Mouse (Mus musculus): ENCODE data around the gene Yrdc. TPM values are rescaled to one million over a fixed set of nuclear protein-coding genes. Genes with fewer than 3 reads are reported as not detected.
A peak's percentile ranks its signal among the peaks of the same experiment; 100 is the strongest.

The Yrdc gene
- polyA plus RNA-seq, 1 experiment from 2014 or later: 50.4 TPM

GRCm38 (mm10) chr4:124860446-124860845 is 10.0 kb downstream of the Yrdc start:
- Histone ChIP-seq H3K4me2 (peak overlapping the region; percentile 93), H3K4me1 (replicated peaks) (peaks cover 26% of the 10 kb centered on the region), H3K27me3 (no peaks in the 10 kb centered on the region), H3K36me3 (peaks cover 32% of the 10 kb centered on the region), H3K9me3 (no peaks in the 10 kb centered on the region), H3K27ac (replicated peaks) (no peak overlapping the region), H3K4me3 (peak overlapping the region; percentile 83), H3K9ac (peak overlapping the region; percentile 83)
- 18% methylated on average over 7 of the region's 7 CpGs for WGBS
- no peak for ATAC-seq (ENCODE audit: low FRiP score, low read depth)

GRCm38 (mm10) chr4:124861283-124862188 is 11.1 kb downstream of the Yrdc start, which contains the start of gene Maneal:
Maneal (minus strand) TSS chr4:124862171.
- WGBS: 2% methylated on average over 64 of the region's 77 CpGs
- ATAC-seq (ENCODE audit: low FRiP score, low read depth): peak; percentile 40
- H3K4me3 ChIP-seq: peak within 1 kb of the TSS; percentile 83

GRCm38 (mm10) chr4:124872719-124873118 is 22.2 kb downstream of the Yrdc start:
- no peaks in the 10 kb centered on the region for H3K4me1 ChIP-seq (replicated peaks)
- H3K4me3 ChIP-seq: no peak overlapping the region
- no peaks in the 10 kb centered on the region for H3K9me3 ChIP-seq
- ATAC-seq (ENCODE audit: low FRiP score, low read depth): no peak
- no peak overlapping the region for H3K4me2 ChIP-seq
- H3K36me3 ChIP-seq: no peaks in the 10 kb centered on the region
- no peaks in the 10 kb centered on the region for H3K27me3 ChIP-seq
- no peak overlapping the region for H3K27ac ChIP-seq (replicated peaks)
- no peak overlapping the region for H3K9ac ChIP-seq
- 94% methylated on average over 1 of the region's 1 CpGs for WGBS

More at GRCm38 (mm10) chr4:124861283-124862188, 11.1 kb downstream of the Yrdc start, which contains the start of gene Maneal:
- H3K9ac ChIP-seq: peak within 1 kb of the TSS; percentile 83
- H3K27me3 ChIP-seq: no peaks in the 10 kb centered on the region
- H3K4me2 ChIP-seq: peak within 1 kb of the TSS; percentile 93
- H3K36me3 ChIP-seq: peaks cover 21% of the 10 kb centered on the region
- peaks cover 26% of the 10 kb centered on the region for H3K4me1 ChIP-seq (replicated peaks)
- no peaks in the 10 kb centered on the region for H3K9me3 ChIP-seq
- H3K27ac ChIP-seq (replicated peaks): peak within 1 kb of the TSS; percentile 85

DNA sequence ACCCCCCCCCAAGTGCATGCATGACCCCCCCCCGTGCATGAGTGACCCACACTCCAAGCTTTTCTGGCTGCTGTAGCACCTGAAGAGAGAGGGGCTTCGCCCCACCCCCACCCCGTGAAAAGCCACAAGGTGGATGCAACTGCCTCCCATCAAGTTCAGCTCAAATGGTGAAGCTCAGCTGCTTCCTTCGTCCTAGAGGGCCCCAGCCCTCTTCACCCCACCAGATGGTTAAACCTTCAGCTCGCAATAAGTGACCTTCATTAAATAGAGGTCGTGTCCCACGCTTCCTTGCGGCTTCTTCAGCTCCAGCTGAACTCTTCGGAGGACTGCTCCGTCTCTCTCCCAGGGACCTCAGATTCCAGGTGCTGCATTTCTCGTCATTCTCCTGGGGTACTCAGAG is 30.1 kb downstream of the Yrdc start, which contains the start of gene Epha10:
Gene Epha10, plus strand, starts transcription at position 301 of the 400 bp plus-strand sequence.
- Histone ChIP-seq H3K27ac (replicated peaks) (peak within 1 kb of the TSS; percentile 60), H3K27me3 (0 out of 2 replicates have a peak, but pooled peaks cover 8% of the 10 kb centered on the region), H3K9ac (peak within 1 kb of the TSS; percentile 44), H3K4me1 (replicated peaks) (peaks cover 18% of the 10 kb centered on the region), H3K9me3 (no peaks in the 10 kb centered on the region), H3K4me2 (peak within 1 kb of the TSS; percentile 58), H3K4me3 (peak within 1 kb of the TSS; percentile 48), H3K36me3 (no peaks in the 10 kb centered on the region)
- WGBS: 5% methylated on average over 11 of the region's 11 CpGs
- no peak for ATAC-seq (ENCODE audit: low FRiP score, low read depth)

GRCm38 (mm10) chr4:124881341-124881908 is 30.9 kb downstream of the Yrdc start:
- H3K4me3 ChIP-seq: peak overlapping the region; percentile 48
- peaks cover 13% of the 10 kb centered on the region; the same call in 1 of the 2 replicates for H3K27me3 ChIP-seq
- peak overlapping the region; percentile 60 for H3K27ac ChIP-seq (replicated peaks)
- H3K9ac ChIP-seq: peak overlapping the region; percentile 44
- peaks cover 18% of the 10 kb centered on the region for H3K4me1 ChIP-seq (replicated peaks)
- no peaks in the 10 kb centered on the region for H3K36me3 ChIP-seq
- peak; percentile 96 for ATAC-seq (ENCODE audit: low FRiP score, low read depth)
- WGBS: under 1% methylated on average over 37 of the region's 37 CpGs
- peak overlapping the region; percentile 58 for H3K4me2 ChIP-seq
- H3K9me3 ChIP-seq: no peaks in the 10 kb centered on the region

GRCm38 (mm10) chr4:124882151-124882729 is 31.8 kb downstream of the Yrdc start:
- Histone ChIP-seq H3K4me2 (peak overlapping the region; percentile 58), H3K27me3 (peaks cover 13% of the 10 kb centered on the region; the same call in 1 of the 2 replicates), H3K4me1 (replicated peaks) (peaks cover 18% of the 10 kb centered on the region), H3K27ac (replicated peaks) (peak overlapping the region; percentile 60), H3K36me3 (no peaks in the 10 kb centered on the region), H3K9me3 (no peaks in the 10 kb centered on the region), H3K4me3 (peak overlapping the region; percentile 48), H3K9ac (peak overlapping the region; percentile 44)
- whole genome bisulfite sequencing: under 1% methylated on average over 37 of the region's 37 CpGs
- peak; percentile 35; the same call in 1 of the 2 replicates for ATAC-seq (ENCODE audit: low FRiP score, low read depth)

DNA sequence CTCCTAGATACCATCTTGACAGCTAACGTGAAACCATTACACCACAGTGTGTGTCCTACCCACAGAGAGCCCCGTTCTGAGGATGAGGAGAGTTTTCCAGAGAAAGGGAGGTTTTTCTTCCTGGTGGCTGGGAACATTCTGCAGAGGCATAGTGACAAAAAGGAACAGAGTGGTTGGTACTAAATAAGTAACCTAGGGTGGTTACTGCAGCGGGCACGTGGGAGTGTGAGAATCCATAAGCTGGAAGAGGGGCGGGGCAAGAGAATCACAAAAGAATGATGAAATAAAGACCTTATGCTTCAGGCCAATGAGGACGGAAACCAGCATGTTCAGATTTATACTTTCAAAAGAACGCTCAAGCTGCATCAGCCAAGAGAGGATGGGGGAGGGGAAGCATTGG is 38.2 kb downstream of the Yrdc start:
- no peak overlapping the region for H3K4me2 ChIP-seq
- H3K9ac ChIP-seq: no peak overlapping the region
- peaks cover 25% of the 10 kb centered on the region for H3K27me3 ChIP-seq
- peaks cover 6% of the 10 kb centered on the region for H3K4me1 ChIP-seq (replicated peaks)
- H3K27ac ChIP-seq (replicated peaks): no peak overlapping the region
- 68% methylated on average over 7 of the region's 7 CpGs for WGBS
- H3K4me3 ChIP-seq: no peak overlapping the region
- H3K9me3 ChIP-seq: no peaks in the 10 kb centered on the region
- no peaks in the 10 kb centered on the region for H3K36me3 ChIP-seq
- ATAC-seq (ENCODE audit: low FRiP score, low read depth): no peak

DNA sequence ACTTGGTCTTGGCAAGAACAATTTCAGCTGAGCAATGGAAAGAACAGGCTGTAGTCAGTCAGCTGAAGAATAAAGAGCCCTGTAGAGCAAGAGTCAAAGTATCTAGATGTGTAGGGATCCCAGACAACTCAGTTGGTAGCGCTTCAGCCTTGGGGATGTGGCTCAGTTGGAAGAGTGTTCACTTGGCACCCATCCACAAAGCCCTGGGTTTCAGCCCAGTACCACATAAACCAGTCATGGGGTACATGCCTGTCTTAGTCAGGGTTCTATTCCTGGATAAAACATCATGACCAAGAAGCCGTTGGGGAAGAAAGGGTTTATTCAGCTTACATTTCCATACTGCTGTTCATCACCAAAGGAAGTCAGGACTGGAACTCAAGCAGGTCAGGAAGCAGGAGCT is 39.5 kb downstream of the Yrdc start:
- WGBS: 89% methylated on average over 2 of the region's 2 CpGs
- no peak overlapping the region for H3K27ac ChIP-seq (replicated peaks)
- H3K4me2 ChIP-seq: no peak overlapping the region
- H3K36me3 ChIP-seq: no peaks in the 10 kb centered on the region
- ATAC-seq (ENCODE audit: low FRiP score, low read depth): no peak
- no peak overlapping the region for H3K4me3 ChIP-seq
- peaks cover 17% of the 10 kb centered on the region for H3K4me1 ChIP-seq (replicated peaks)
- no peaks in the 10 kb centered on the region for H3K9me3 ChIP-seq
- no peak overlapping the region for H3K9ac ChIP-seq
- H3K27me3 ChIP-seq: peaks cover 21% of the 10 kb centered on the region

- H3K27me3 ChIP-seq: peaks cover 23% of the 10 kb centered on the region
- no peak overlapping the region for H3K27ac ChIP-seq (replicated peaks)
- peaks cover 22% of the 10 kb centered on the region for H3K4me1 ChIP-seq (replicated peaks)
- no peak for ATAC-seq (ENCODE audit: low FRiP score, low read depth)
- WGBS: 82% methylated on average over 5 of the region's 5 CpGs
- no peaks in the 10 kb centered on the region for H3K9me3 ChIP-seq
- H3K36me3 ChIP-seq: no peaks in the 10 kb centered on the region
- H3K9ac ChIP-seq: no peak overlapping the region
- no peak overlapping the region for H3K4me2 ChIP-seq
- no peak overlapping the region for H3K4me3 ChIP-seq
These were observed 40.4 kb downstream of the Yrdc start for GRCm38 (mm10) chr4:124890831-124891230.

DNA sequence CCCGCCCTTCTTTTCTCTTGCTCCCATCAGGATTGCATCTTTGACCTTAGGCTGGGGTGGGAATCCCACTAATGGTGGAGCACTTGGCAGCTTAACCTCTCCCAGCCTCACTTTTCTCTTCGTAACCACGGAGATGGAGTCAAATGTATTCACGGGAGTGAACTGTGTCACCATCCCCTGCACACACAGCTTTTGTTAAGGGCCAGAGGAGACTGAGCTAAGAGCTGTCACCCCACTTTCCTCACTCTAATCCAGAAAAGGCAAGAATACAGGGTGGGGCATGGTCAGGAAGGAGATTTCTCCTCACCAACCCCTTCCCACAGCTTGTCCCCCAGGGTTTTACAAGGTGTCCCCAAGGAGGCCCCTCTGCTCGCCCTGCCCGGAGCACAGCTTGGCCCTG is 43.3 kb downstream of the Yrdc start:
- Histone ChIP-seq H3K36me3 (no peaks in the 10 kb centered on the region), H3K4me2 (peak overlapping the region; percentile 76), H3K9ac (0 out of 2 replicates have a peak overlapping the region, but pooled peaks have one; percentile 47), H3K27ac (replicated peaks) (no peak overlapping the region), H3K4me1 (replicated peaks) (peaks cover 25% of the 10 kb centered on the region), H3K4me3 (peak overlapping the region; percentile 48), H3K27me3 (peaks cover 26% of the 10 kb centered on the region), H3K9me3 (no peaks in the 10 kb centered on the region)
- ATAC-seq (ENCODE audit: low FRiP score, low read depth): peak; percentile 21; the same call in 1 of the 2 replicates
- 25% methylated on average over 6 of the region's 6 CpGs for WGBS

DNA sequence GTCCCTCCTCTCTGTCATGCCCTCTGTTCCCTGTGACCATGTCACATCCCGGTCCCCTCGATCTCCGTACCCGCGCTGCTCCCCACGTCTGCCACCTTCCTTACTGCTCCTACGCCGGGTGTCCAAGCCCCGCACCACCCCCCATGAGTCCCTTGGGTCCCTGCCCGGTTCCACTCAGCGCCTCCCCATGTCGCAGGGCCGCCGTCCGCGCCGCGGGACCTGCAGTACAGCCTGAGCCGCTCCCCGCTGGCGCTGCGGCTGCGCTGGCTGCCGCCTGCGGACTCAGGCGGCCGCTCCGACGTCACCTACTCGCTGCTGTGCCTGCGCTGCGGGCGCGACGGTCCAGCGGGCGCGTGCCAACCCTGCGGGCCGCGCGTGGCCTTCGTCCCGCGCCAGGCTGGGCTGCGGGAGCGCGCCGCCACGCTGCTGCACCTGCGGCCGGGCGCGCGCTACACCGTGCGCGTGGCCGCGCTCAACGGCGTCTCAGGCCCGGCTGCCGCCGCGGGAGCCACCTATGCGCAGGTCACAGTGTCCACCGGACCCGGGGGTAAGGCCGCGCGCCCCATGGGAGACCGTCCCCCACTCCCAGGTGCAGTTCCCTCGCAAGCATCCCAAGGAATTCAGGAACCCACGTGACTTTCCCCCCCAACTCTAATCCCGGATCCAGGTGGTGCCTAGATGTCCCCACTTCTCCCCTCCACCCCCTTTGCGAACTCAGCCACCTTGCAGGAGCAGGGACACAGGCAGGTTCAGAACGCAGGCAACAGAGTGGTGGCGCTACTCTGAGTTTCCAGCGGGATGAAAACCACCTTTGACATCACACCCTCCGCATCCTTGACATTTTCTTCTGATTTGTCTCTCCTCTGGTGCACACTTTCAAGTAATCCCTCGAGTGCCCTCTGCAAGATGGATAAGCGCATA is 44.3 kb downstream of the Yrdc start:
- 2% methylated on average over 74 of the region's 83 CpGs for WGBS
- Histone ChIP-seq H3K27me3 (peaks cover 26% of the 10 kb centered on the region), H3K36me3 (no peaks in the 10 kb centered on the region), H3K9me3 (no peaks in the 10 kb centered on the region), H3K27ac (replicated peaks) (0 out of 2 replicates have a peak overlapping the region, but pooled peaks have one; percentile 36), H3K4me1 (replicated peaks) (peaks cover 25% of the 10 kb centered on the region), H3K4me2 (peak overlapping the region; percentile 76), H3K9ac (peak overlapping the region; percentile 47), H3K4me3 (peak overlapping the region; percentile 48)
- peak; percentile 89 for ATAC-seq (ENCODE audit: low FRiP score, low read depth)
